Mouse (Mus musculus) heart, adult 8-10 months (tissue): ENCODE data around the gene Srek1ip1. TPM values are rescaled to one million over a fixed set of nuclear protein-coding genes. Genes with fewer than 3 reads are reported as not detected.

Experiments used
- DNase-seq: peaks from one replicate; pipeline ENCODE4 v3.0.0; 2022; ENCODE audit warnings: low spot score
- total RNA-seq, 4 experiments: library from RNA; stranded (reverse); gene quantifications; 2 replicates each; pipeline ENCODE4 v1.2.4; 2022

Srek1ip1 gene
- 10 to 100 TPM; 18.3 to 21.4 (median 20.7) TPM for total RNA-seq

GRCm38 (mm10) chr13:104792184-104792583, at the start of gene Srek1ip1:
Gene Srek1ip1 (plus strand): TSS chr13:104792484.
- DNase-seq: no peak

DNA sequence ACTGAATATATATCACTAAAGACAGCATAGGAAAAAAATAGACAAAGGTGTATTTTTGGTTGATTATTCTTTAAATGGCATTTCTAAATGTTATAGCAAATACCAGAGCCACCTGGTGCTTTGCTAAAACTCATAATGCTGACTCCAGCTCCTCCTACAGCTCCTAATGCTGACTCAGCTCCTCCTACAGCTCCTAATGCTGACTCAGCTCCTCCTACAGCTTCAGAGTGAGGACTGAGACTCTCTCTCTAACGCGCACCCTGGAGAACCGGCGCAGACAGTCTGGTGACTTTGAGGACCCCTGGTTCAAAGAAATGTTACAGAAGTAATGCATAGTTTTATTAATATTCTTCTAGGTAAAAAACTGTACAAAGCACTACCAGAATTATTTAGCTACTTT, 49.4 kb upstream of the Srek1ip1 start:
- no peak for DNase-seq

GRCm38 (mm10) chr13:104747032-104747431, 45.3 kb upstream of the Srek1ip1 start:
- no peak for DNase-seq

DNA sequence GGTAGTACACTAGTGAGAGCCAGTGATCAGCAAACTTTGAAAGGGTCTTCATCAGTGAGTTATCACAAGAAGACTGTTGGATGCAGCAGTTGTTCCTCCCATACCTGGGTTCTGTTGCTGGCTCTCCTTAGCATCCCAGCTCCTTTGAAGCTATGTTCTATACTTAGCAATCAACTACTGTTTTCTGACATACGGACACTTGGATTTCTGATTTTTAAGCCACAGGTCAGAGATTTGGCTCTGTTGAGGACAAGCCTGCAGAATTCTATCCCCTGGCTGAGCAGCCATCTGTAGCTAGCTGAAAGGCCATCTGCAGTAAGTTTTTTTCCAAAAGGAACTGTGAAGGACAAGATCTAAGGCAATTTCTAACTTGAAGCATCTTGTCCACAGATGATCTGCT, 32.9 kb upstream of the Srek1ip1 start:
- no peak for DNase-seq

DNA sequence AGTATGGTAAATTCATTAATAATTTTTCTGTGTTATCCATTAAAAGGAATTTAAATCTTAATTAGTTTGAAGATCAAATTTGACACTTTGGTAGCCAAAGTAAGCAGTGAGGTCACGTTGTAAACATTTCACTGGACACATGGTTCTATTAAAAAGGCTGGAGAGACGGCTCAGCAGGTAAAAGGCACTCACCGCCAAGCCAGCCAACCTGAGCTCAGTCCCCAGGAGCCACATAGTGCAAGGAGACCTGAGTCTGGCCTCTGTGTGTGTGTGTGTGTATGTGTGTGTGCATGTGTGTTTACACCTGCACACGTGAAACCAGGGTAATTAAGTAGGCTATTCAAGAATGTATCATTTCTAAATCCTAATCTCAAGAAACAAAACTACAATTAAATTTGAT, 29.9 kb upstream of the Srek1ip1 start:
- no peak for DNase-seq

- DNase-seq: no peak
These were observed 29.1 kb upstream of the Srek1ip1 start for GRCm38 (mm10) chr13:104763193-104763592.

DNA sequence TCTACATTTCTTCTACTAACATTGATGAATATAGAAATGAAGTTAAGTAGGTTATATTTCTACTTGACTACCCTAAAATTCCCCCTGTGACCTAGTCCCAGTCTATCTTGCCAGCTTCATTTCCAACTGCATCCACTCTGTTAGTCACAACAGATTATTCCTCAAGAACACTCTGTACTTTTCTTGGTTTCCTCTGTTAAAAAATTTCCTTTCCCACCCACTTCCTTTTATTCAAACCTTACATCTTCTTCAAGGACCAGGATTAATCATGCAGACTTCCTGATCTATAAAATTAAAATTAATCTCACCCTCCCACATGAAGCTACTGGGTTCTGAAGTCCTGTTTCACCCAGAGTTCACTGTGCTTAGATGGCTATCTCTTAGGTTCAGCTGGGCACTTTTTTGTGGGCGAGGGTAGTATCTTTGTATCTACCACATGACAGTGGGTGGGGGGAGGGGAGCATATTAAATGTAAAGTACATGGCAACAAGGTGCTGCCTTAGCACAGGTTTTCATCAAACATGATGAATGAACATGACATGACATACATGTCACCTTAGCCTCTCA, 13.1 kb upstream of the Srek1ip1 start:
- peak; percentile 53 for DNase-seq

GRCm38 (mm10) chr13:104787260-104787659, 5.0 kb upstream of the Srek1ip1 start:
- no peak for DNase-seq

GRCm38 (mm10) chr13:104789663-104790062, 2.6 kb upstream of the Srek1ip1 start:
- peak; percentile 52 for DNase-seq

DNA sequence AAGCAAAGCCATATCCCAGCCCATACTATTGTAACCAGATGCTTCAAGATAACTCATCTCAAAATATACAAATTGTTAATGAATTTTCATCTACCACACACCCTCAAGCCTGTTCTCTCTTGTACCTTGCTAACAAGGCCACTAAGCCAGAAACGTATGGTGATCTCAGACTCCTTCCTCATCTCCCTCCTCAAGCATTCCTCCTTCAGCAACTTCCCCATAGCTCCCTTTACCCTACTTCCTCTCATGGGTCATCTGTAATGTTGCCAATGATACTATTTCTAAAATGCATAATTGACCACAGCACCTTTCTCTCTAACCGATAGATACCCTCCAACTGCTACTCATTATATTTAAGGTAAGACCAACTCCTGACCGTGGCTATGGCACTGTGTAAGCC, 2.1 kb downstream of the Srek1ip1 start:
- no peak for DNase-seq

GRCm38 (mm10) chr13:104799067-104799466, 6.8 kb downstream of the Srek1ip1 start:
- no peak for DNase-seq

GRCm38 (mm10) chr13:104799566-104800182, 7.4 kb downstream of the Srek1ip1 start:
- DNase-seq: peak; percentile 39

DNA sequence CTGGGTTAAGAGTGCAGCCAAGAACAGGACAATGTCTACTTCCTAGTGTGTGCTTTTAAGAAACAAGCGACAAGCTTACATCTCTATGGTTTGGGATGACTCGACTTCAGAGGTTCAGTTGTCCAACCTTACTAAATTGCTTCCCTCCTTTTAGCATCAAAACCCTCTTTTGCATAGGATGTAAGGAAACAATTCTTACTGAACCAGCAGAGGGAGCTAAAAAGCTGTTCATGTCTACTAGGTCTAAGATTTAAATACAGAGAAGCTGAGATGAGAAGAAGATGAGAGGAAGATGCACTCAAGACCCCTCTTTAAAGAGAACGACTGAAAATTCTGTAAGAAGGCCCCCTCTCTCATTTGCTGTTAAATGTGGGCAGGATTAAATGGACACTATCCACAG, 13.4 kb downstream of the Srek1ip1 start:
- peak; percentile 48 for DNase-seq

DNA sequence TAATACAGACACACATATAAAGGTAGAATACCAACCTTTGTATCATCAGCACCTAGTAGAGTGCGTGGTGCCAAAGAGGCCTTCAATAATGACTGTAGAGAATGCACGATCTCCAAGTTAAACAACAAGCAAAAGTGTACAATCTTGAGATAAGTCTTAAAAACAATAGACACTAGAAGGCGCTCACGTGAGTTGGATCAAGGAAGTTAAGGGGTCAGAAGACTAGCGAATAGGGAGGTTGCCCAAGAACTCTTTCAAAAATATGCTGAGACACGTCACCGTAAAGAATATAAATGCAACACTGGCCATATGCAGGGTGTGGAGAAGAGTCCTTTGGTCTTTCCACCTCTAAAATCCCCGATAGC, 24.0 kb downstream of the Srek1ip1 start:
- DNase-seq: no peak

DNA sequence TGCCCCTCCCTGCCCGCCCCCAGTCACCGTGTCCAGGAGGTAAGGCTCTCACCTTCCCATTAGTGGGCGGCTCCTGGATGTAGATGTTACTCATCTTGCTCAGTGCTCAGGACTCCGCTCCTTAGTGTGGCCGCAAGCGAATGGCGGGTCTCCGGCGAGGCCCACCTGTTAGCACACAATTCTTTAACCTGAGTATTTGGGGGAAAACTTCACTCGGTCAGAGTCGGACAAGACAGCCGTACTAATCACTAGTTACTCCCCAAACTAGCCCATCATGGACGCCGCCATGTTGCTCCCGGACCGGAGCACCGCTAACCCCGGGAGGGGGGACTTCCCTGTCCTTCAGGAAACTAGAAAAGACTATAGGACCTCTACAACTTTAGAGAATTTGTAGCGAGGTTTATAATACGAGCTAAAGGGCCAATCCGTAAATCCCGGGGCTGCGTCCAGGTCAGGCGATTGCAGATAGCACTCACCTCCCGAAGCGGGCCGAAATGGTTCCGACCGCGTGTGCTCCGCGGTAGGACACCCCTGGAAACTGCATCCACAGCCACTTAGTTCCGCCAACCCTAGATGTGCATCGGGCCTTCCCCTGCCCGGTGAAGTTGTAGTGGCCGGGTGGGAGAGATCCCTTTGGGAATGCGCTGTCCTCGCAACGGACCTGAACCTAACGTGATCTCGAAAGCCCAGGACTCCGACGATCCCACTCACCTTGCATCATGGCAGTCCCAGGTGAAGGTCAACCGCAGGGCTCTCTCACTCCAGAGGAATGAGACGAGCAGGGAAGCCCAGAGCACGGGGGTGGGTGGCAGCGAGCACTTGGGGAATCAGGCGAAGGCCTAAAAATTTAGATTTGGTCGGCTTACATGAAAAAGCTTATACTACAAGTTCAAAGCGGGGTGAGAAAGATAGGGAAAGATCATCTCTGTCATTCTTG, 24.6 kb downstream of the Srek1ip1 start, which contains the start of gene Cwc27:
Gene Cwc27, minus strand, starts transcription at position 508 of the 937 bp plus-strand sequence.
- DNase-seq: peak; percentile 79

GRCm38 (mm10) chr13:104817696-104818095, 25.4 kb downstream of the Srek1ip1 start:
- no peak for DNase-seq

GRCm38 (mm10) chr13:104821192-104821591, 28.9 kb downstream of the Srek1ip1 start:
- no peak for DNase-seq

DNA sequence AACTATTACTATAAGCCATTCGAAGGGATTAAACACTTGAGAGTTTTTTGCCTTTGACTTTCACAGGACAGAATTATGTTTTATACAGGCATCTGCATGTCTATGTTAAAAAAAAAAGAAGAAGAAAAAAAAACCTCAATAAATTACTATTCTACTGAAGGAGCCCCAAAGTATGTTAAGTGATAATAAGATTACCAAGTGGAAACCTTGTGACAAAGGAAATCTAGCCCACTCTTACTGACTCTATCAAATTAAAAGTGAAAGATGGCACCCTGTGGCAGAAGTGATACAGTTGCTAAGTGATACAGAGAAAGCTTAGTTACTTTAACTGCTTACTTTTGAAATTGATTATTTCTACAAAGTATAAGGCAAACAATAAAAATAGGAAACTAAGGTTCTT, 29.6 kb downstream of the Srek1ip1 start:
- no peak for DNase-seq

DNA sequence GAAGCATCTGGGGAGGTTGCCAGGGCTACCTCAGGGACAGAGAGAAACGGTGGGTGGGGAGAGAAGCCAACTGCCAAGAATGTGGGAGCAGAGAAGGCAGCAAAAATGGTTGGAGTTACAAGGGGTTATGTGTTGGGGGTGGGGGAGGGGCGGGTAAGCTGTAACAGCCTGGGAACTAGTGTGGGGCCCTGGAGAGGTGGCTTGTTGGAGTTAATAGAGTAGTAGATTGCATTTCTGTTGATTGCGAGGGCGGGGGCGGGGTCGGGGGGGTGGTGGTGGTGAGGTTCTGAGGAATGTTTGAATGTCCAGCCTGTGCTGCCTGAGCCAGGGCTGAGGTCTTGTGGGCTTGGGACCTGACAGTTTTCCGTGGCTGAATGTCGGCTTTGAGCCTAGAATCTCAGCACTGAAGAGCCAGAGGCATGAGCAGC, 30.1 kb downstream of the Srek1ip1 start:
- no peak for DNase-seq

- DNase-seq: no peak
These were observed 33.2 kb downstream of the Srek1ip1 start for GRCm38 (mm10) chr13:104825470-104825869.

DNA sequence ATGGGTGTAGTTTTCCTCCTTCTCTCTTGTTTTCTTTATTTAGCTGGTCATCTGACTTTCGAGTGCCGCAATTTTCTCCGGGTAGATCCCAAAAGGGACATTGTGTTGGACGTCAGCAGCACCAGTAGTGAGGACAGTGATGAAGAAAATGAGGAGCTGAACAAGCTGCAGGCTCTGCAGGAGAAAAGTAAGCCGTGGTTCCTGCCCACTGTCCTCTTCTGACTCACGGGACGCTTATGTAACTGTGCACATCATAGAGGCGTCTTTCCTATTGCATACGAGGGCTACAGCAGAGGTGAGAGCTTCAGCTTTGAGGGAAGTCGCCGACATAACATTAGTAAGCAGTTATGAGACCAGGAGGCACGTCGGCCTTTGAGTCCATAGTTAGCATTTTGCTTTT, 40.5 kb downstream of the Srek1ip1 start:
- DNase-seq: no peak

- no peak for DNase-seq
These were observed 45.3 kb downstream of the Srek1ip1 start for GRCm38 (mm10) chr13:104837628-104838027.

DNA sequence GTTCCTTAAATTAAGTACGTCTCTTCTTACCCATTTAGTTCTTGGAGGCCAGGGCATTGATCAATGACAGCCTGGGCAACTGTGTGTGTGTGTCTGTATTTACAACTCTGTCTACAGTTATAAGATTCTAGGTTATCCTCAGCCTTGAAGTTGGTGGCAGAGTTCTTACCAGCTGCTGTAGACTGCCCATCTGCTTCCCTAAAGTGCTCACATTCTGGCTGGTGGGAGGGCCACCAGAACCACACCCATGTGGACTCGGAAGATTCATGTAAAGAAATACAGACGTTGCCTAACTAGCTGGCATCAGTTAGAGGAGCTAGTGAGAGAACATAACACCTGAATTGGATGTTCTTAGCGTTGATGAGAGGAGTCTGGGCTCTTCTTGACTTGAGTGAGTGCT, 49.7 kb downstream of the Srek1ip1 start:
- no peak for DNase-seq
